Mouse (Mus musculus): ENCODE measurements around the gene Lhfpl3. TPM values are rescaled to one million over a fixed set of nuclear protein-coding genes. Genes with fewer than 3 reads are reported as not detected.

Gene Lhfpl3
- polyA plus RNA-seq, 1 experiment from 2014 or later = 2.0 TPM

DNA sequence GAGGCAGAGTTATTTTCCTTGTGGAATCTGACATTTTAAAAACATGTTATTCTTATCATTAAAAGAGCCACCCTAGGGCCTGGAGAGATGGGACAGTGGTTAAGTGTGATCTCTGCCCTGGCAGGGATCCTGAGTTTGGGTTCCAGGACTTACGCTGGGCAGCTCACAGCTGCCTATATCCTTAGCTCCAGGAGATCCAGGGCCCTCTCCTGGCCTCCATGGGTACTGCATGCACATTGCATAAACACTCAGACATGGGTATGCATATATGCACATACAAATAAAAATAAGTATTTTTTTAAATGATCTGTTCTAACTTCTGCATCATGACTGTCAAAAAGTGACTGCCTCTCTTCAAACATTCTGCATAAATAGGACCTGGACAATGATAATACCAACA is 115.5 kb downstream of the Lhfpl3 start:
- H3K9me3 ChIP-seq = no peaks in the 10 kb centered on the region
- no peaks in the 10 kb centered on the region for H3K4me1 ChIP-seq
- H3K9ac ChIP-seq = no peak overlapping the region
- H3K36me3 ChIP-seq (replicated peaks) = no peaks in the 10 kb centered on the region
- no peaks in the 10 kb centered on the region for H3K27me3 ChIP-seq
- H3K27ac ChIP-seq = no peak overlapping the region
- H3K4me3 ChIP-seq (replicated peaks) = no peak overlapping the region
- 52% methylated on average over 1 of the region's 1 CpGs for WGBS
- H3K4me2 ChIP-seq = no peak overlapping the region
- ATAC-seq (ENCODE audit: low FRiP score) = no peak

DNA sequence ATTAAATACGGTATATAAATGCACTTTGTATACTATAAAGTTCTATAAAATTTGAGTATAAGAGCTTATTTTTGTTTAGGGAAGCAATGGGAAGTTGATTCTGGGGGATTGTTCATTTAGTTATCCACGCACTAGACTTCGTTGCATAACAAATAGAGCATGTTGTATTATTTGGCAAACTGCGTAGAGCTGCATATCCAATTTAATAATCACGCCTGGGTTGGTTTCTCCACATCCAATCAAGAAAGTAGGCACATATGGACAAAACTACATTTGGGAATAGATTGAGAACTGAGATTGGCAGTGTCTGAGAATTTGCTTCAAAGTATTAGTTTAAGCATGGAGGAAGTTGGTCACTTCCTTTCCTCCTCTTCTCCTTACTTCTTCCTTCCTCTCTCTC is 123.2 kb downstream of the Lhfpl3 start:
- WGBS = 91% methylated on average over 5 of the region's 5 CpGs
- H3K9ac ChIP-seq = no peak overlapping the region
- ATAC-seq (ENCODE audit: low FRiP score) = no peak

DNA sequence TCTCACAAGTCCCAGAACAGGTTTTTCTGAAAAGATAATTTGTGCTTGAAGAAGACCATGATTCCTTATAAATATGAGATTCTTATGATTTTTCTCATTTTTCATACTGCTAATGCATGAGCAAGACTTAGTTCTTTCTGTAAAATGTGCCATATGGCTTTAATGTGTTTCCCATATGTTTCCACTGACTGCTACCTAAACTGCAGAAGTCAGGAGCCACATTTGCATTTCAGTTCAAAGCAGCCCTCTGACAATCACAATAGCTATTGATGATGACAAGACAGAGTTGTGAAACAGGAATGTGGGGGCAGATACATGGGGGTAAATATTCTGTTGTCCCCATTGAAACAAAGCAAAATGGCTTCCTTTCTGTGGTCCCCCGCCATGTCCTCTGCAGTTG is 126.6 kb downstream of the Lhfpl3 start:
- H3K4me2 ChIP-seq = no peak overlapping the region
- H3K4me1 ChIP-seq = no peaks in the 10 kb centered on the region
- no peaks in the 10 kb centered on the region for H3K9me3 ChIP-seq
- WGBS = 64% methylated on average over 1 of the region's 1 CpGs
- no peak overlapping the region for H3K27ac ChIP-seq
- no peaks in the 10 kb centered on the region for H3K36me3 ChIP-seq (replicated peaks)
- no peak overlapping the region for H3K4me3 ChIP-seq (replicated peaks)
- no peaks in the 10 kb centered on the region for H3K27me3 ChIP-seq
- H3K9ac ChIP-seq = no peak overlapping the region
- ATAC-seq (ENCODE audit: low FRiP score) = no peak

More for the DNA sequence above, 123.2 kb downstream of the Lhfpl3 start:
- no peaks in the 10 kb centered on the region for H3K9me3 ChIP-seq
- H3K4me2 ChIP-seq = no peak overlapping the region
- H3K27ac ChIP-seq = no peak overlapping the region
- no peak overlapping the region for H3K4me3 ChIP-seq (replicated peaks)
- H3K36me3 ChIP-seq (replicated peaks) = no peaks in the 10 kb centered on the region
- no peaks in the 10 kb centered on the region for H3K27me3 ChIP-seq
- no peaks in the 10 kb centered on the region for H3K4me1 ChIP-seq

DNA sequence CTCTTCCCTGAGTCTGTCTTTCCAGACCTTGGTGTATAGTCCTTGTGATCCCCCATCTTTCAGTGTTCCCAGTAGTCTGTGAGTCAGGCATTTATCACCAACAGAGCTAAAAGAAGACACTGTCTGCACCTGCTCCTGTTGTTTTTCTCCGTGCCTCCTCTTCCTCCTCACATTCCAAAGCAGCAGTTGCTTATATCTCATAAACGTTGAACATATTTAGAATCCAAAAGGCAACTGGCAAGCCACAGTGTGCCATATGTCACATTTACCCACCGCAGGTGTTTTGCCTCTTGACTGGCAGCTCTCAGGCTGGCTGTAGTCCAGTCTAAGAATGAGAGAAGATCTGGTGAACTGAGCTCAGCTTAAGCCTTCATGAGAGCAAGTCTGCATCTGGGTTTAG is 142.5 kb downstream of the Lhfpl3 start:
- Histone ChIP-seq H3K27ac (no peak overlapping the region), H3K4me2 (no peak overlapping the region), H3K4me1 (no peaks in the 10 kb centered on the region), H3K36me3 (replicated peaks) (no peaks in the 10 kb centered on the region), H3K27me3 (no peaks in the 10 kb centered on the region), H3K9me3 (no peaks in the 10 kb centered on the region), H3K9ac (no peak overlapping the region), H3K4me3 (replicated peaks) (no peak overlapping the region)
- whole genome bisulfite sequencing = 80% methylated on average over 3 of the region's 3 CpGs
- ATAC-seq (ENCODE audit: low FRiP score) = no peak

DNA sequence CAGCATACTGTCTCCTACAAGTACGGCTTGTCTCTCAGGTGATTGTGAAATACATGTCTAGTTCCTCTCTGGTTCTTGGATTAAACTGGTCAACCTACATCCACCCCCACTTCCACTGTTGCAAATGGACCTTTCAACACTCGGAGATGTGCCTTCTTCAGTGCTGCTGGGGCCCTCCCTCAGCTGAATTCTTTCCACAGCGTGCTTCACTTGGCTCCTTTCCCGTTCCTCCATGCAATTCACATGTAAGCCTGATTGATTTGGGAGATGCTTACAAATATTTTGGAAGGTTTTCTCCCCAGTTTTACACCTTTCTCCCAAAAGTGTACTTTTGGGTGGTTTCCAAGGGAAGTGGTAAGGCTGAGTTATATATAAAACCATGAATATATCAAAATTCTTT is 143.6 kb downstream of the Lhfpl3 start:
- Histone ChIP-seq H3K27me3 (no peaks in the 10 kb centered on the region), H3K9me3 (no peaks in the 10 kb centered on the region), H3K4me1 (no peaks in the 10 kb centered on the region), H3K27ac (no peak overlapping the region), H3K9ac (no peak overlapping the region), H3K4me2 (no peak overlapping the region), H3K36me3 (replicated peaks) (no peaks in the 10 kb centered on the region), H3K4me3 (replicated peaks) (no peak overlapping the region)
- 83% methylated on average over 4 of the region's 4 CpGs for WGBS
- no peak for ATAC-seq (ENCODE audit: low FRiP score)

DNA sequence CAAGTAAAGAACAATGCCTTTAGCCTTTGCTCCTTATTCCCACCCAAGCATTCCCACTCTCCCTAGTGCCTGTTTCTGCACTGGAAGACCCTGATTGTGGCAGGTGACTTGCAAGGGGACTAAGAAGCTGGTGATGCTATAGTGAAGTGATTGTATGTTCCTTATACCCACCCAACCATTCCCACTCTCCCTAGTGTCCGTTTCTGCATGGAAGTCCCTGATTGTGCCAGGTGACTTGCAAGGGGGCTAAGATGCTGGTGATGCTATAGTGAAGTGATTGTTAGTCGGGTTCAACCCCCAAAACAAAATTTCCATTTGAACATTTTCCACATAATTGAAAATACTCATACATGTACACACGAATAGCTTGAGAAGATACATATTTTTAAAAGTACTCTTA is 151.4 kb downstream of the Lhfpl3 start:
- no peak overlapping the region for H3K4me2 ChIP-seq
- H3K27ac ChIP-seq = no peak overlapping the region
- H3K36me3 ChIP-seq (replicated peaks) = no peaks in the 10 kb centered on the region
- no peak for ATAC-seq (ENCODE audit: low FRiP score)
- 74% methylated on average over 3 of the region's 3 CpGs for WGBS
- H3K9ac ChIP-seq = no peak overlapping the region
- H3K4me3 ChIP-seq (replicated peaks) = no peak overlapping the region
- no peaks in the 10 kb centered on the region for H3K27me3 ChIP-seq
- no peaks in the 10 kb centered on the region for H3K9me3 ChIP-seq
- peaks cover 6% of the 10 kb centered on the region; the same call in 1 of the 2 replicates for H3K4me1 ChIP-seq

DNA sequence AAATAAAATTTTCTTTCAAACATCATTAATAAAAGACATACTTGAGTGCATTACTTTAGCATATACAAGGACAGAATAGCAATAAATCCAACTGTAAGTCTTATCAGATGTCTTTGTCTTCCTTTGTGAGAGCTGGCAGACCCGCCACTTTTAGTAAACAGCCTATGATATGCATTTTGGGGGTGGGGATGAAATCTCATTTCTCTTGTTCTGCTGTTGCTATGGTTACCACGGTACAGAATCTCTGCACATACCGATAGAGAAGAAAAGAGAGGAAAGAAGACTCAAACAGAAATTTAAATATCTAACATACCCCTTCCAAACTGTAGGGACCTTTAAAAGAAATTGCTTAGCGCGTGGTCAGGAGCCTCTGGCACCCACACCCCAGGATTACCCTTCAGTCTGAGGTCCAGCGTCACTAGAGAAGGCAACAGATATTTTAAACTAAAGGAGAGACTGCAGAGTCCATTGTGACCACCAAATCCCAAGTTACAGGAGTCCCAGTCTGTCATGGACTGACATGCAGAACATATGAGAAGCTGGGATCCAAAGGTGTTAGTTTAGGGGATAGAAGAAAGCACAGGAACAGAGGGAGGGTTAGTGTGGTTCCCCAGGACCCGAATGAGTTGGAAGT is 151.9 kb downstream of the Lhfpl3 start:
- Histone ChIP-seq H3K4me3 (replicated peaks) (no peak overlapping the region), H3K9me3 (no peaks in the 10 kb centered on the region), H3K9ac (no peak overlapping the region), H3K4me1 (peaks cover 6% of the 10 kb centered on the region; the same call in 1 of the 2 replicates), H3K27me3 (no peaks in the 10 kb centered on the region), H3K36me3 (replicated peaks) (no peaks in the 10 kb centered on the region), H3K27ac (no peak overlapping the region), H3K4me2 (no peak overlapping the region)
- no peak for ATAC-seq (ENCODE audit: low FRiP score)
- 67% methylated on average over 7 of the region's 7 CpGs for WGBS

DNA sequence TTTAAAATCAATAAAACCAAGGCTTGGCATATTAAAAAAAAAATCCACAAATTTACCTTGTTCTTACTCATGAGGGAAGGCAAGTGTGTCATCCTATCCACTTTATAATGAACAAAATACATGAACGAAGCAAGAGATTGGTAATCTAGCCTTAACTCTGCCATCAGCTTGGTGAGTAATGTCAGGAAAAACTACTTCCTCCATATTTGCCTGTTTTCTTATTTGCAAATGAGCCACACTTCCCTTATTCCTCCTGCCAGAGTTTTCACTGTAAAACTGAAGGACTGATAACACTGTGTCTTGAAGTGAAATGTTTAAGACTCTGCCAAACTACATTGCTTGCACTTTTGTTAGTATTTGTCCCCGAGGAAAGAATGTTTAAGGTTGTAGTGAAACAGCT is 152.7 kb downstream of the Lhfpl3 start:
- 81% methylated on average over 2 of the region's 2 CpGs for WGBS
- Histone ChIP-seq H3K9ac (no peak overlapping the region), H3K27me3 (no peaks in the 10 kb centered on the region), H3K9me3 (no peaks in the 10 kb centered on the region), H3K4me3 (replicated peaks) (no peak overlapping the region), H3K27ac (no peak overlapping the region), H3K4me2 (no peak overlapping the region), H3K4me1 (peaks cover 6% of the 10 kb centered on the region; the same call in 1 of the 2 replicates), H3K36me3 (replicated peaks) (no peaks in the 10 kb centered on the region)
- ATAC-seq (ENCODE audit: low FRiP score) = no peak

DNA sequence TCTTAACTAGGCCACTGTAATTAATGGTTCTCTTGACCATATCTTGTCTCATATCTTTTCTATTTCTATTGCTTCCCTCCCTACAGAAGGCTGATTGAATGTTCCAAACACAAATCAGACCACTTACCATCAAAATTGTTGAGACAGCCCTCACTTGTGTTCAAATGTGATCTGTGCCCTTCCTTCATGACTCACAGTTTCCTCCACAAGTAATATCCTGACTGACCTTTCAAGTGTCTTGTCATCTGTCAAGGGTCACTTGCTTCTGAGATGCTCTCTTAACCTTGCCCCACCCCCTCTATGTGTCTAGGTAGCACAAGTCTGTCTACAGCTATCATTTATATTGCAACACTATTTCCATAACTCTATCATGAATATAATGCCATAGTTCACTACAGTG is 154.1 kb downstream of the Lhfpl3 start:
- H3K9me3 ChIP-seq = no peaks in the 10 kb centered on the region
- H3K27ac ChIP-seq = no peak overlapping the region
- H3K4me1 ChIP-seq = peaks cover 6% of the 10 kb centered on the region; the same call in 1 of the 2 replicates
- H3K36me3 ChIP-seq (replicated peaks) = no peaks in the 10 kb centered on the region
- no peak overlapping the region for H3K4me2 ChIP-seq
- ATAC-seq (ENCODE audit: low FRiP score) = no peak
- no peaks in the 10 kb centered on the region for H3K27me3 ChIP-seq
- no peak overlapping the region for H3K4me3 ChIP-seq (replicated peaks)
- no peak overlapping the region for H3K9ac ChIP-seq

DNA sequence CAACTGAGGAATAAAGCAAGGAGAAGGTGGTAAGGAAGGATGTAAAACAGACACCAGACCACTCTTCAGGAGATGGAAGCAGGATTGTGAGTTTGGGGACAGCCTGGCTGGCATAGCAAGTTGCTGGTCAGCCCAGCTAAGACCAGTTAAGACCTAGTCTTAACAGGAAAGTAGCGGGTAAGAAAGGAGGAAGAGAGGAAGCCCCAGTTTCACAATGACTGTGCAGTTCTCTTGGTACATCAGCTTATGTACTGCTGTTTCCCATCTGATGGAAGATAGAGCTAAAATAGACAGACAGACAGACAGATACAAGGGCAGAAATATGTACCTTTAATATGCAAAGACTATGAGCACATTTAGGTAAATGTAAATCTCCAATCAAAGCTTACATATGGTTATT is 171.3 kb downstream of the Lhfpl3 start:
- no peaks in the 10 kb centered on the region for H3K4me1 ChIP-seq
- ATAC-seq (ENCODE audit: low FRiP score) = no peak
- H3K27me3 ChIP-seq = no peaks in the 10 kb centered on the region
- no peaks in the 10 kb centered on the region for H3K36me3 ChIP-seq (replicated peaks)
- H3K4me3 ChIP-seq (replicated peaks) = no peak overlapping the region
- H3K4me2 ChIP-seq = no peak overlapping the region
- 86% methylated on average over 1 of the region's 1 CpGs for WGBS
- H3K27ac ChIP-seq = no peak overlapping the region
- H3K9me3 ChIP-seq = no peaks in the 10 kb centered on the region
- no peak overlapping the region for H3K9ac ChIP-seq

DNA sequence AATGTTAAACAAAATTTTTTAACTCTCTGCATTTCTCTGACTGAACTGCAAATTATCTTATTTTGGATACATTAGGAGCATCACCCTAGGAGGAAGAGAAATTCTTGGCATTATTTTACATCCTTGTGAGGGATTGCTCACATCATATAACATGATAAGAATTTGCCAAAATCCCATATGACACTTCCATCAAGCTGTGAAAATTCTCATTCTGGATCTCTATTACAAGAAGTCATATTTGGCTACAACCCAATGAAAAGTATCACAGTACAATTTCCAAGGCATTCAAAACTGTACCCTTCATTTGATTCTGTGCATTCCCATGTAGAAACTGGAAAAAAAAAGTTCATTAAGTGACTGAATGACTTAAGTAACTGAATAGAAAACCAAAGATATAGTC is 180.3 kb downstream of the Lhfpl3 start:
- no peaks in the 10 kb centered on the region for H3K4me1 ChIP-seq
- no peak overlapping the region for H3K4me2 ChIP-seq
- H3K27ac ChIP-seq = no peak overlapping the region
- H3K9me3 ChIP-seq = no peaks in the 10 kb centered on the region
- no peak for ATAC-seq (ENCODE audit: low FRiP score)
- H3K36me3 ChIP-seq (replicated peaks) = no peaks in the 10 kb centered on the region
- H3K9ac ChIP-seq = no peak overlapping the region
- no peaks in the 10 kb centered on the region for H3K27me3 ChIP-seq
- H3K4me3 ChIP-seq (replicated peaks) = no peak overlapping the region

DNA sequence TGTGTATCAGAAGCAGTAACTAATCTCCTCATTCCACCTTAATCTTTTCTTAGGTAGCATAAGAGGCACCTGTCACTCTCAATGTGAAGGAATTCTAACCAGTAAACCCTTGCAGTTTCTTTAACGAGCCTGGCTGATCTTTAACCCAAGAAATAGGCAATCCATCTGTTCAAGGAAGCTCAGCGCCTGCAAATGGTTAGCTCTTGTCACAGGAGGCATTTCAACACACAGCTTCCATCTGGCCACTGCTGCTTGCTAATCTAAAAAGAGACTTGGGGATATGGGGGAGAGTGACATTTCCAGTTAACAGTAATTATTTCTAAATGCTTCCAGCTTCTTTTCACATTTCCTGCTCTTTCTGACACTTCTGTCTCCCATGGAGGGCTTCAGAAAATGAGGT is 182.9 kb downstream of the Lhfpl3 start:
- ATAC-seq (ENCODE audit: low FRiP score) = no peak
- 45% methylated on average over 2 of the region's 2 CpGs for WGBS

DNA sequence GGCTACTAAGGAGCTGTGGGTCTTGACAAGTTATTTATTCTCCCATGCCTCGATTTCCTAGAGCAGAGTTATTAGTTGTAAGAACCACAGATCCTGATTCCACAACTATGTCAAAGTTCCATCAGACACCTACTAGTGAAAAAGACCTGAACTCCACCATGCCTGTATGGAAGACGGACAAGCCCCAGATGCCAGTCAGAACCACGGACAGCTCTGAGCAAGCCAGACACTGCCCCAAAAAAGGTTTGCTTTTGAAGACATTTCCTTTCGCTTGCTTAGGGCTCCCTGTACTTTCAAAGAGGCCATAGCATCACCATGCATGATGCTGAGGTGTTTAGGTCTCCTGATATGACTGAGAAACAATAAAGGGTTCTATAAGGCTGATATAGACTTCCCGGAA is 197.4 kb downstream of the Lhfpl3 start:
- H3K9ac ChIP-seq = no peak overlapping the region
- no peak overlapping the region for H3K27ac ChIP-seq
- no peak for ATAC-seq (ENCODE audit: low FRiP score)
- H3K36me3 ChIP-seq (replicated peaks) = no peaks in the 10 kb centered on the region
- H3K4me1 ChIP-seq = no peaks in the 10 kb centered on the region
- no peaks in the 10 kb centered on the region for H3K9me3 ChIP-seq
- 68% methylated on average over 5 of the region's 5 CpGs for WGBS
- H3K4me3 ChIP-seq (replicated peaks) = no peak overlapping the region
- H3K27me3 ChIP-seq = no peaks in the 10 kb centered on the region
- H3K4me2 ChIP-seq = no peak overlapping the region

More for the DNA sequence above, 182.9 kb downstream of the Lhfpl3 start:
- Histone ChIP-seq H3K4me2 (no peak overlapping the region), H3K9ac (no peak overlapping the region), H3K4me3 (replicated peaks) (no peak overlapping the region), H3K27me3 (no peaks in the 10 kb centered on the region), H3K4me1 (no peaks in the 10 kb centered on the region), H3K27ac (no peak overlapping the region), H3K36me3 (replicated peaks) (no peaks in the 10 kb centered on the region), H3K9me3 (no peaks in the 10 kb centered on the region)

All from forebrain, embryonic 12.5 days (tissue).